Mouse (Mus musculus) thymus, adult 2 months (tissue): ENCODE results near the gene Eid2. TPM values are rescaled to one million over a fixed set of nuclear protein-coding genes. Genes with fewer than 3 reads are reported as not detected.

Source experiments
- DNase-seq: peaks from one replicate; pipeline ENCODE4 v3.0.0; 2021
- H3K27ac ChIP-seq: fragments of 200-500 bp; 2 replicates; pipeline ENCODE4 v1.5.1; 2012; ENCODE audit warnings: low read length, control low read depth; ENCODE audit not compliant: control insufficient read depth, insufficient read depth
- H3K27me3 ChIP-seq: fragments of 200-500 bp; 2 replicates; pipeline ENCODE4 v1.6.1; 2012; ENCODE audit warnings: mild to moderate bottlenecking, low read length, moderate library complexity, mixed read lengths; ENCODE audit not compliant: control insufficient read depth, insufficient read depth
- H3K36me3 ChIP-seq: fragments of 200-500 bp; 2 replicates; pipeline ENCODE4 v1.6.1; 2012; ENCODE audit warnings: mild to moderate bottlenecking, low read length, moderate library complexity; ENCODE audit not compliant: control insufficient read depth, insufficient read depth
- H3K4me1 ChIP-seq: fragments of 200-500 bp; replicated peaks from 2 replicates; pipeline ENCODE4 v1.6.1; 2012; ENCODE audit warnings: low read length; ENCODE audit not compliant: control insufficient read depth, insufficient read depth
- H3K4me3 ChIP-seq: fragments of 200-500 bp; 2 replicates; pipeline ENCODE4 v1.5.1; 2012; ENCODE audit warnings: mild to moderate bottlenecking, low read length, control low read depth, moderate library complexity; ENCODE audit not compliant: control insufficient read depth, insufficient read depth
- CTCF ChIP-seq: fragments of 200-500 bp; IDR thresholded peaks from 2 replicates; pipeline ENCODE4 v1.5.1; 2012; ENCODE audit warnings: mild to moderate bottlenecking, control low read depth, low read length, moderate library complexity, borderline replicate concordance; ENCODE audit not compliant: control insufficient read depth, poor library complexity, insufficient read depth; ENCODE audit errors: extremely low read depth
- POLR2A ChIP-seq: fragments of 200-500 bp; IDR thresholded peaks from 2 replicates; pipeline ENCODE4 v1.6.1; 2012; ENCODE audit warnings: mild to moderate bottlenecking, low read length, control low read depth, moderate library complexity; ENCODE audit not compliant: control insufficient read depth, poor library complexity, insufficient read depth; ENCODE audit errors: extremely low read depth
- WGBS: fragments of 180-500 bp; shearing (Covaris S2); methylation state at CpG from one replicate; pipeline ENCODE4 v1.1.7; 2018; 5-methylcytosine and 5-hydroxymethylcytosine counted together
- polyA plus RNA-seq: library from polyadenylated mRNA; depleted of rRNA; stranded (reverse); fragments of >200 nt; gene quantifications from 2 replicates; pipeline ENCODE4 v1.2.3, GENCODE M21; 2012; rRNA removed

The Eid2 gene
- polyA plus RNA-seq, 1 experiment, result 4.6 TPM

- DNase-seq, result no peak
- Histone ChIP-seq H3K4me3 (no peak overlapping the region), H3K4me1 (no peaks in the 10 kb centered on the region), H3K27ac (no peak overlapping the region), H3K27me3 (no peaks in the 10 kb centered on the region), H3K36me3 (peaks cover 90% of the 10 kb centered on the region)
- TF ChIP-seq POLR2A, result no peak
- TF ChIP-seq CTCF, result no peak
- WGBS, result 97% methylated on average over 17 of the region's 17 CpGs
These were observed 51.0 kb downstream of the Eid2 start for GRCm38 (mm10) chr7:28318714-28319113.

Other genes starting within 250 kb of the Eid2 start
- 184 and 197 TPM in 2 replicates for gene Psmc4, start 217.8 kb upstream of the Eid2 start, polyA plus RNA-seq
- gene Fcgbp, start 196.6 kb upstream of the Eid2 start, polyA plus RNA-seq, result 296 and 318 TPM in 2 replicates
- gene 9530053A07Rik, start 138.4 kb upstream of the Eid2 start, polyA plus RNA-seq, result 0.99 and 1.0 TPM in 2 replicates
- 72.4 and 91.4 TPM in 2 replicates for gene Fbl, start 98.2 kb upstream of the Eid2 start, polyA plus RNA-seq
- 126 and 145 TPM in 2 replicates for gene Dyrk1b, start 88.4 kb upstream of the Eid2 start, polyA plus RNA-seq
- 8.7 and 11.8 TPM in 2 replicates for gene Eid2b, start 9.9 kb downstream of the Eid2 start, polyA plus RNA-seq
- 0.24 TPM in 1 of 2 replicates, not detected in the other for gene Selenov, start 23.3 kb downstream of the Eid2 start, polyA plus RNA-seq
- gene Dll3, start 34.4 kb downstream of the Eid2 start, polyA plus RNA-seq, result 1.1 and 1.3 TPM in 2 replicates
- 100 and 102 TPM in 2 replicates for gene Timm50, start 44.2 kb downstream of the Eid2 start, polyA plus RNA-seq
- 241 and 245 TPM in 2 replicates for gene Supt5, start 70.9 kb downstream of the Eid2 start, polyA plus RNA-seq
- 1,733 and 1,891 TPM in 2 replicates for gene Rps16, start 82.8 kb downstream of the Eid2 start, polyA plus RNA-seq
- 187 and 211 TPM in 2 replicates for gene Plekhg2, start 104.7 kb downstream of the Eid2 start, polyA plus RNA-seq
- 152 and 159 TPM in 2 replicates for gene Zfp36, start 112.4 kb downstream of the Eid2 start, polyA plus RNA-seq
- 56.0 and 65.3 TPM in 2 replicates for gene Med29, start 124.8 kb downstream of the Eid2 start, polyA plus RNA-seq
- 146 and 182 TPM in 2 replicates for gene Paf1, start 125.1 kb downstream of the Eid2 start, polyA plus RNA-seq
- gene Gmfg, start 169.6 kb downstream of the Eid2 start, polyA plus RNA-seq, result 180 and 194 TPM in 2 replicates
- 7.6 and 9.1 TPM in 2 replicates for gene Lrfn1, start 184.1 kb downstream of the Eid2 start, polyA plus RNA-seq
- 0.59 and 0.77 TPM in 2 replicates for gene Ifnl2, start 242.6 kb downstream of the Eid2 start, polyA plus RNA-seq